Mouse (Mus musculus): ENCODE measurements at regions not wholly inside any gene's neighbourhood (a gene's known extent, or its start where the extent isn't known, plus 50 kb on each side); places are given as distances from the start of the nearest gene placed in this dataset.

GRCm38 (mm10) chr4:68319575-68319974, 634.6 kb downstream of the Brinp1 start:
- WGBS, result 79% methylated on average over 3 of the region's 3 CpGs
- no peak overlapping the region for H3K4me2 ChIP-seq (replicated peaks)
- no peaks in the 10 kb centered on the region for H3K4me1 ChIP-seq (replicated peaks)
- H3K9ac ChIP-seq (replicated peaks), result no peak overlapping the region
- H3K36me3 ChIP-seq, result no peaks in the 10 kb centered on the region
- no peak overlapping the region for H3K4me3 ChIP-seq (replicated peaks)
- no peaks in the 10 kb centered on the region for H3K9me3 ChIP-seq
- no peaks in the 10 kb centered on the region for H3K27me3 ChIP-seq
- no peak for ATAC-seq
- no peak overlapping the region for H3K27ac ChIP-seq

DNA sequence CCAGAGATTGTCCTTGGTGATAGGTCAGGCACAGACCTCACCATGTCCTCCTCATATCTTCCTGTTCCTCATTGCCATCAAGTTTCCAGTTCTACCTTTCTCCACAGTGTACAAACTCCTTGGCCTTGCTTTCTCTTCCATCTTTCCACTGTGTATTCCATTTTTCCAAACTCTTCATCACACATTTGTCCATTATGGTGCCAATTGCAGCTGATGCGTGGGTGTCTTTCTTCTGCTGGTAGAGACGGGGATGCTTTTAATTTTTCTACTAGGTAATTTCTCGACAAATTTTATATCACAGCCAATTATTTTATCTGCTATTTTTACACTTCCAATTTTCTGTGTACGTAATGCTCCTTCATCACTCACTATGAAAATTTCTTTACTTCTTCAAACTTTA, 641.4 kb downstream of the Brinp1 start:
- Histone ChIP-seq H3K9ac (replicated peaks) (no peak overlapping the region), H3K4me3 (replicated peaks) (no peak overlapping the region), H3K36me3 (no peaks in the 10 kb centered on the region), H3K27ac (no peak overlapping the region), H3K4me2 (replicated peaks) (no peak overlapping the region), H3K4me1 (replicated peaks) (no peaks in the 10 kb centered on the region), H3K9me3 (no peaks in the 10 kb centered on the region), H3K27me3 (no peaks in the 10 kb centered on the region)
- no peak for ATAC-seq
- WGBS, result 92% methylated on average over 4 of the region's 4 CpGs

DNA sequence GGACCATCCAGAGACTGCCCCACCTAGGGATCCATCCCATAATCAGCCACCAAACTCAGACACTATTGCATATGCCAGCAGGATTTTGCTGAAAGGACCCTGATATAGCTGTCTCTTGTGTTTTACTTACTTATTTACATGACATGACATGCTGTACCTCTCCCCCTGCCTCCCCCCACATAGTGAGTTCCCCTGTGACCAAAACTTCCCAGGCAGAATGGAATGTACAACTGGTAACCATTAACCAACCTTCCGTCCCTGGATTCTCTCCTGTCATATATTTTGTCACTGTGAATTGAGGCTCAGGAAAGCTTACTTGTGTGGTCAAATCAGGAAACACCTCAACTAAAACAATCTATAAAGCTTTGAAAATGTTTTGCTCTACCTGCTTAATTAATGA, 669.4 kb downstream of the Brinp1 start:
- no peak overlapping the region for H3K27ac ChIP-seq
- no peak overlapping the region for H3K9ac ChIP-seq (replicated peaks)
- no peaks in the 10 kb centered on the region for H3K4me1 ChIP-seq (replicated peaks)
- ATAC-seq, result no peak
- no peaks in the 10 kb centered on the region for H3K36me3 ChIP-seq
- H3K27me3 ChIP-seq, result no peaks in the 10 kb centered on the region
- 89% methylated on average over 1 of the region's 1 CpGs for WGBS
- H3K4me3 ChIP-seq (replicated peaks), result no peak overlapping the region
- no peak overlapping the region for H3K4me2 ChIP-seq (replicated peaks)
- no peaks in the 10 kb centered on the region for H3K9me3 ChIP-seq

- Histone ChIP-seq H3K27me3 (no peaks in the 10 kb centered on the region), H3K36me3 (no peaks in the 10 kb centered on the region), H3K4me2 (replicated peaks) (no peak overlapping the region), H3K9me3 (no peaks in the 10 kb centered on the region), H3K4me3 (replicated peaks) (no peak overlapping the region), H3K27ac (no peak overlapping the region), H3K9ac (replicated peaks) (no peak overlapping the region), H3K4me1 (replicated peaks) (no peaks in the 10 kb centered on the region)
- no peak for ATAC-seq
- WGBS, result 85% methylated on average over 1 of the region's 1 CpGs
These were observed 673.3 kb downstream of the Brinp1 start for GRCm38 (mm10) chr4:68280903-68281302.

- H3K4me2 ChIP-seq (replicated peaks), result no peak overlapping the region
- no peak for ATAC-seq
- 90% methylated on average over 3 of the region's 3 CpGs for WGBS
These were observed 679.0 kb downstream of the Brinp1 start for GRCm38 (mm10) chr4:68275063-68275708.

More at GRCm38 (mm10) chr4:68275063-68275708, 679.0 kb downstream of the Brinp1 start:
- no peak overlapping the region for H3K9ac ChIP-seq (replicated peaks)
- no peaks in the 10 kb centered on the region for H3K36me3 ChIP-seq
- no peaks in the 10 kb centered on the region for H3K9me3 ChIP-seq
- no peaks in the 10 kb centered on the region for H3K4me1 ChIP-seq (replicated peaks)
- no peak overlapping the region for H3K4me3 ChIP-seq (replicated peaks)
- no peak overlapping the region for H3K27ac ChIP-seq
- H3K27me3 ChIP-seq, result no peaks in the 10 kb centered on the region

Data from midbrain, embryonic 13.5 days (tissue).